Mouse (Mus musculus) kidney, embryonic 16.5 days (tissue): ENCODE measurements around the gene Ccdc60. TPM values are rescaled to one million over a fixed set of nuclear protein-coding genes. Genes with fewer than 3 reads are reported as not detected.

Source experiments
- ATAC-seq: fragments of 200-750 bp; cut with Nextera tagmentation; 2 replicates; pipeline ENCODE4 v1.8.0; 2017; ENCODE audit warnings: moderate TSS enrichment; ENCODE audit not compliant: low FRiP score, low TSS enrichment
- H3K27ac ChIP-seq: fragments of 300-500 bp; sonication (generic); 2 replicates; pipeline ENCODE4 v1.5.1; 2014; ENCODE audit warnings: low read length
- H3K27me3 ChIP-seq: fragments of 300-500 bp; sonication (generic); 2 replicates; pipeline ENCODE4 v1.6.1; 2014; ENCODE audit warnings: low read length, control low read depth, mixed read lengths; ENCODE audit not compliant: insufficient read depth
- H3K36me3 ChIP-seq: fragments of 300-500 bp; sonication (generic); 2 replicates; pipeline ENCODE4 v1.6.1; 2014; ENCODE audit warnings: low read length, control low read depth, mixed read lengths; ENCODE audit not compliant: insufficient read depth
- H3K4me1 ChIP-seq: fragments of 300-500 bp; sonication (generic); 2 replicates; pipeline ENCODE4 v1.6.1; 2014; ENCODE audit warnings: low read length, control low read depth, mixed read lengths; ENCODE audit not compliant: insufficient read depth
- H3K4me2 ChIP-seq: fragments of 300-500 bp; sonication (generic); replicated peaks from 2 replicates; pipeline ENCODE4 v1.6.1; 2014; ENCODE audit warnings: low read depth, low read length
- H3K4me3 ChIP-seq: fragments of 300-500 bp; sonication (generic); 2 replicates; pipeline ENCODE4 v1.5.1; 2014; ENCODE audit warnings: mild to moderate bottlenecking, low read length
- H3K9ac ChIP-seq: fragments of 300-500 bp; sonication (generic); replicated peaks from 2 replicates; pipeline ENCODE4 v1.6.1; 2014; ENCODE audit warnings: low read length
- H3K9me3 ChIP-seq: fragments of 300-500 bp; sonication (generic); 2 replicates; pipeline ENCODE4 v1.6.1; 2016; ENCODE audit warnings: low read length, control low read depth
- WGBS: fragments of 180-500 bp; shearing (Covaris S2); extraction: QIAGEN DNeasy Blood & Tissue Kit; methylation state at CpG from one replicate; pipeline ENCODE4 v1.1.7; 2014; 5-methylcytosine and 5-hydroxymethylcytosine counted together
- polyA plus RNA-seq: library from polyadenylated mRNA; unstranded; fragments of >200 nt; fragmentation: Nextera tagmentation; extraction: Ambion mirVana; gene quantifications from 2 replicates; pipeline ENCODE4 v1.2.1, GENCODE M21; 2015

Ccdc60 gene
- polyA plus RNA-seq, 1 experiment from 2014 or later, result 0.81 TPM

DNA sequence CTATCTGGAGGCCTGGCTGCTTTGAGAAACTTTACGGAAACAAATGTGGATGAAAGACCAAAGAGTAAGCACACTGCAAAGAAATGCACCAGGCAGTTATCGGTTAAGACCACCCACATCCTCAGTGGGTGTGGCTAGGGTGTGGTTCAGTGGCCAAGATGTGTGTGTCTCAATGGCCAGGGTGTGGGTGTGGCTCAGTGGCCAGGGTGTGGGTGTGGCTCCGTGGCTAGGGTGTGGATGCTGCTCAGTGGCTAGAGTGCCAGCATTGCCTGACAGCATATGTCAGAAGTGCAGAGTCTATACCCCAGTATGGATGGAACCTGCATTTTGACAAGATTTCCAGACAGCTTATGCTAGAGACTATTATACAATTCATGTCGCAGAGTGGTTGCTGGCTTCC, 34.9 kb downstream of the Ccdc60 start:
- Histone ChIP-seq H3K4me3 (no peak overlapping the region), H3K4me2 (no peak overlapping the region), H3K36me3 (no peaks in the 10 kb centered on the region), H3K27me3 (no peaks in the 10 kb centered on the region), H3K9ac (no peak overlapping the region), H3K4me1 (no peaks in the 10 kb centered on the region), H3K9me3 (no peaks in the 10 kb centered on the region), H3K27ac (no peak overlapping the region)
- WGBS, result 71% methylated on average over 4 of the region's 4 CpGs
- no peak for ATAC-seq

DNA sequence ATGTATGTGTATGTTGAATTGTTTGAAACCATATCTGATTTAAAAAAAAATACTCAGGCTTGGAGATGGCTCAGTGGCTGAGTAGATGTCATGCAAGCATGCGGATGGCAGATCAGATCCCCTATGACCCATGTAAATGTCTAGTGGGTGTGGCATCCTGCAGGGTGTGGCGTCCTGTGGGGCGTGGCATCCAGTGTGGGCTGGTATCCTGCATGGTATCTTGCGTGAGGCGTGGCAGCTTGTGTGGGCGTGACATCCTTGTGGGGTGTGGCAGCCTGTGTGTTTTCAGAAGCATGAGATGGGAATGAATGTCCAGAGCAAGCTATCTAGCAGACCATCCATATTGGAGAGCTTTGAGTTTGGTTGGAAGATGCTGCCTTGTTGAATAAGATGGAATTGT, 36.6 kb downstream of the Ccdc60 start:
- Histone ChIP-seq H3K27me3 (no peaks in the 10 kb centered on the region), H3K4me1 (no peaks in the 10 kb centered on the region), H3K9ac (no peak overlapping the region), H3K4me2 (no peak overlapping the region), H3K4me3 (no peak overlapping the region), H3K36me3 (no peaks in the 10 kb centered on the region), H3K9me3 (no peaks in the 10 kb centered on the region), H3K27ac (no peak overlapping the region)
- no peak for ATAC-seq
- 83% methylated on average over 6 of the region's 6 CpGs for WGBS

DNA sequence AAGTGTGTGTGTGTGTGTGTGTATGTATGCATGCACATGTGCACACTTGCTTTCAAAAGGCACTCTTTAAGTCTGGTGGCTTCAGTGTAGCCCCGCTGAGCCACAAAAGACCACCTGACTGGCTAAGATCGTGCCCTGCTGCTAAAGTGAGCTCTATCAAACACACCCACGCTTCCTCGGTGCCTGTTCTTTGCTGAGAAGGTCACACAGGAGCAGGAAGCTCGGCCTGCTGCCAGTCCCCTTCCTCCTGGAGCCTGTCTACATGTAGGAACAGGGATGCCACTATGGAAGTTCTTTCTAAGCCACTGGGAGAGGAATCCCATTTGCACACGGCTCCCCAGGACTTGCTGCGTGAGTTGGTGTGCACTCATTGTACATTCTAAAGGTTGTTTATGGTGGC, 42.1 kb downstream of the Ccdc60 start:
- H3K27ac ChIP-seq, result no peak overlapping the region
- H3K4me2 ChIP-seq, result no peak overlapping the region
- ATAC-seq, result no peak
- WGBS, result 77% methylated on average over 7 of the region's 7 CpGs
- H3K9me3 ChIP-seq, result 0 out of 2 replicates have a peak, but pooled peaks cover 2% of the 10 kb centered on the region
- no peaks in the 10 kb centered on the region for H3K36me3 ChIP-seq
- H3K9ac ChIP-seq, result no peak overlapping the region
- H3K4me1 ChIP-seq, result no peaks in the 10 kb centered on the region
- no peak overlapping the region for H3K4me3 ChIP-seq
- H3K27me3 ChIP-seq, result no peaks in the 10 kb centered on the region

DNA sequence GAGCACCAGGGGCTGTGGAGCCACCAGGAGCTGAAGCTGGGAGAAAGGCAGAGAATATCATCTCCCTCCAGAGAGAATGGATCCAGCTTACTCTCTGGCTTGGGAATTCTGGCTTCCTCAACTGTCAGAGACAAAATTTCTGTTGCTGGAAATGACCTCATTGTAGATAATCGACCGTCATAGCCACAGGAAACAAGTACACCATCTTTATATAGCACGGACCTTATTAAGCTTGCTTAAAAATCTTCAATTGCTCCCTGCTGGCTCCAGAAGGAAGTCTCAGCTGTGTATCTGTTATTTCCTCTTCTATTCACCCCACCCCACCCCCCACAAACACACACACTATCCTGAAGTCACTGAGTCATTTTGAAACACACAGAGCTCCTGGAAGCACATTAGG, 44.3 kb downstream of the Ccdc60 start:
- H3K27ac ChIP-seq, result no peak overlapping the region
- no peak overlapping the region for H3K4me3 ChIP-seq
- no peaks in the 10 kb centered on the region for H3K27me3 ChIP-seq
- H3K9me3 ChIP-seq, result 0 out of 2 replicates have a peak, but pooled peaks cover 2% of the 10 kb centered on the region
- ATAC-seq, result no peak
- no peak overlapping the region for H3K4me2 ChIP-seq
- H3K36me3 ChIP-seq, result no peaks in the 10 kb centered on the region
- no peak overlapping the region for H3K9ac ChIP-seq
- 78% methylated on average over 3 of the region's 3 CpGs for WGBS
- H3K4me1 ChIP-seq, result no peaks in the 10 kb centered on the region

DNA sequence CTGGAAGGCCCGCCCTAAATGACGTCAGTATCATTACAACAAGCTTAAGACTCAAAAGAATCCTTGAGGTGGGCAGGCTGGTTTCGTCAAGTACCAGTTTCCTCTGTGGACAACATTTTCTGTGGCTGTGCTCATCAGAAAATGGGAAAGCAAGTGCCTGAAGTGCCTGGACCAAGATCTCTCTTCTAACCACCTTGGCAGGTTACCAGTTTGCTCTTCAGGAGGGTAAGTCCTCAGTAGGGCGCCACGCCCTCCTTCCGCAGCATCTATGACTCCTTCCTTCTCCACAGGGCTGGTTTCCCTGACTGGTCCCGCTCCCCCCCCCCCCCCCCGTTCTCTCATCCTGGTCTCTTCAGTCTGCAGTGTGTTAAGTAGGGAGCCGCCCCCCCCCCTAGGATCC, 45.2 kb downstream of the Ccdc60 start:
- H3K27ac ChIP-seq, result no peak overlapping the region
- H3K9ac ChIP-seq, result no peak overlapping the region
- 0 out of 2 replicates have a peak, but pooled peaks cover 2% of the 10 kb centered on the region for H3K9me3 ChIP-seq
- no peaks in the 10 kb centered on the region for H3K27me3 ChIP-seq
- H3K4me2 ChIP-seq, result no peak overlapping the region
- no peak for ATAC-seq
- no peak overlapping the region for H3K4me3 ChIP-seq
- H3K36me3 ChIP-seq, result no peaks in the 10 kb centered on the region
- WGBS, result 63% methylated on average over 9 of the region's 9 CpGs
- H3K4me1 ChIP-seq, result no peaks in the 10 kb centered on the region

DNA sequence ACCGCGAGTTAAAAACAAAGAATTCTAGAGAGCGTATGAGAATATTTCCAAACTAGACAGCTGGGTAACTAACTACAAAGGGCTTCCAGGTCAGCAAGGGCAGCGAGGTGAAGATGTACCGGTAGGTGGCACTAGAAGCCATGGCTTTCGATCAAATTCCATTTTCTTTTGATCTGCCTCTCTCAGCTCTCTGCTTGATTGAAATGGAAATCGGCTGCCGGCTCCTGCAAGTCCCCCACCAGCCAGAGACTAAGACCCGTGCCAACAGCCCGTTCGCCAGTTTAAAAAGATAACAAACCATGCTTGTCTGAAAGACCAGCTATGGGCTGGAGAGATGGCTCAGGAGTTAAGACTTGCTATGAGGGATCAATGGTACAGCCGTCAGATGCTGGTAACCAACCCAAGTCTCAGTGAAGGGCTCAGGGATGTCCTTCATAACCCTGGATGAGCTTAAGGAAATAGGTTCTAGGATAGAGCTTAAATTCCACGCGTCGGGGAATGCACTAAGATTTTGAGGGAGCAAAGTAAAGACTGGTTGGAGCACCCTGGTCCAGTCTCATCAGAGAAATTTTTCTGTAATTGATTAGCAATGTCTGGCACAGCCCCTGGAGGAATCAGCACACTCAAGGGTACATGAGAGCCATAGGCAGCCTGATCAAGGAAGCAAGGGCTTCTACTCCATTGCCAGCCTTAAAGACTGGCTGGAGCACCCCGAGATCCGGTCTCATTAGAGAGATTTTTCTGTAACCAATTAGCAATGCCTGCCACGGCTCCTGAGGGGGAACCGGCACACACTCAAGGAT, 56.7 kb downstream of the Ccdc60 start:
- Histone ChIP-seq H3K27ac (no peak overlapping the region), H3K9me3 (no peaks in the 10 kb centered on the region), H3K27me3 (no peaks in the 10 kb centered on the region), H3K9ac (no peak overlapping the region), H3K4me1 (no peaks in the 10 kb centered on the region), H3K36me3 (no peaks in the 10 kb centered on the region), H3K4me2 (peak overlapping the region; percentile 36; the same call in 1 of the 2 replicates), H3K4me3 (peak overlapping the region; percentile 6; the same call in 1 of the 2 replicates)
- WGBS, result 27% methylated on average over 19 of the region's 19 CpGs
- peak; percentile 31; the same call in 1 of the 2 replicates for ATAC-seq

DNA sequence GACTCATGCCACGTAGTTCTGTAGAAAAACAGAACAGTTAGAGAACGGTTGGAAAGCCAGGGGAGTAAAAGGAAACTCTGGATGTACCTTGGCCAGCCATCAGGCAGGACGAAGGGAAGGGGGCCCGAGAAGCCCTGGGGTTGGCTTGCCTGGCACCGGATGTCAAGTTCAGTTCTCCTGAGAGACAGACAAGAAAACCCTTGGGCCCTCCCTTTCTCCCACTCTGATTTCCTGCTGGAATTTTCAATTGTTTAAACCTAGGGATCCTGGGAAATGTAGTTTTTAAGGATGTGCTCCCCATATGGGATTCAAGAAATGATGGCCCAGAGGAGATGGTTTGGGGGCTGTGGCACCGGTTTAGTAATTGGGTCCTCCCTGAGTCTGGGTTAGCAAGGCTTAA, 60.4 kb downstream of the Ccdc60 start:
- H3K9me3 ChIP-seq, result no peaks in the 10 kb centered on the region
- H3K9ac ChIP-seq, result no peak overlapping the region
- H3K27ac ChIP-seq, result no peak overlapping the region
- ATAC-seq, result no peak
- H3K4me3 ChIP-seq, result no peak overlapping the region
- no peaks in the 10 kb centered on the region for H3K27me3 ChIP-seq
- 82% methylated on average over 6 of the region's 6 CpGs for WGBS
- no peaks in the 10 kb centered on the region for H3K36me3 ChIP-seq
- H3K4me2 ChIP-seq, result no peak overlapping the region
- H3K4me1 ChIP-seq, result no peaks in the 10 kb centered on the region

DNA sequence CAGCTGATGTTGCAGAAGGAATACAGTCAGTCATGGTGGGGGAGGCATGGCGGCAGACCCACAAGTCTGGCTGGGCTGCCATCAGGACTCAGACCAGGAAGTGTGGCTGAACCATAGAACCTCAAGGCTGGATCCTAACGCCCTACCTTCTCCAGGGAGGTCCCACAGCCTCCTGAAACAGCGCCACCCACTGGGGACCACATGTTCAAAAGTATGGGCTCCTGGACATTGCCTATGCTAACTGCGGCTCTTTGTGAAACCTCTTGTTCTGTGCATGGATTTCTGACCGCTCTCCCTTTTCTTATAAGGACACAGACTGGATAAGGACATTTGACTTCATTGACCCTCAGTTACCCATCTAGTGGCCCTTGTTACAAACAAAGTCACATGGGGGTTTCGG, 64.8 kb downstream of the Ccdc60 start:
- Histone ChIP-seq H3K9ac (no peak overlapping the region), H3K36me3 (no peaks in the 10 kb centered on the region), H3K4me3 (no peak overlapping the region), H3K4me2 (no peak overlapping the region), H3K9me3 (no peaks in the 10 kb centered on the region), H3K27me3 (no peaks in the 10 kb centered on the region), H3K4me1 (no peaks in the 10 kb centered on the region), H3K27ac (no peak overlapping the region)
- 78% methylated on average over 6 of the region's 6 CpGs for WGBS
- ATAC-seq, result no peak

DNA sequence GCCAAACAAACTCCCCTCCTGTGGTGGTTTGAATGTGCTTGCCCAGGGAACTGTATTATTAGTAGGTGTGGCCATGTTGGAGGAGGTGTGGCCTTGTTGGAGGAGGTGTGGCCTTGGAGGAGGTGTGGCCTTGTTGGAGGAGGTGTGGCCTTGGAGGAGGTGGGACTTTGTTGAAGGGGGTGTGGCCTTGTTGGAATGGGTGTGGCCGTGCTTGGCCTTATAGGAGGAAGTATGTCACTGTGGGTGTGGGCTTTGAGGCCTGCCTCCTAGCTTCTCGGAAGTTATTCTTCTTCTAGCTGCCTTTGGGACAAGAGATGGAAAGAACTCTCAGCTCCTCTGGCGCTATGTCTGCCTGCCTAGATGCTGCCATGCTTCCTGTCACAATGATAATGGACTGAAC, 66.9 kb downstream of the Ccdc60 start:
- no peaks in the 10 kb centered on the region for H3K27me3 ChIP-seq
- H3K4me2 ChIP-seq, result no peak overlapping the region
- no peak for ATAC-seq
- H3K27ac ChIP-seq, result no peak overlapping the region
- H3K4me1 ChIP-seq, result no peaks in the 10 kb centered on the region
- H3K4me3 ChIP-seq, result no peak overlapping the region
- H3K9me3 ChIP-seq, result no peaks in the 10 kb centered on the region
- no peaks in the 10 kb centered on the region for H3K36me3 ChIP-seq
- WGBS, result 91% methylated on average over 3 of the region's 3 CpGs
- no peak overlapping the region for H3K9ac ChIP-seq

DNA sequence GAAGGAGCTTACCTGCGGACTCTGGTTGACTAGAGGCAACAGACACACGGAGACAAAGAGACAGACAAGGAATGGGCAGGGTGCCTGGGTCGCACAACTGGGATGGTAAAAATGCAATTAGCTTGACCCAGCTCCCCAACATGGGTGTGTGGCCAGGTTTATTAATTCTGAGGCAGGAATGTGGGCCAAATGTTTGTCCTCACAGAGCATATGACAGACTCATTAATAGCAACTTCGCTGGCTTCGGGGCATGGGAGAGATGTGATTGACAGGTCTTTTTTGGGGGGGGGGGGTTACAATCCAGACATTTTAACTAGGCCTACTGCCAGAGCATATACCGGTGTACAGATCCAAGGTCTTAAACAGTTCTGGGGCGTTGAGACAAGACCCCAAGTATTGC, 69.5 kb downstream of the Ccdc60 start:
- Histone ChIP-seq H3K9me3 (no peaks in the 10 kb centered on the region), H3K4me2 (no peak overlapping the region), H3K36me3 (no peaks in the 10 kb centered on the region), H3K9ac (no peak overlapping the region), H3K4me1 (no peaks in the 10 kb centered on the region), H3K4me3 (no peak overlapping the region), H3K27ac (no peak overlapping the region), H3K27me3 (no peaks in the 10 kb centered on the region)
- 83% methylated on average over 7 of the region's 7 CpGs for WGBS
- no peak for ATAC-seq
